Mouse (Mus musculus) CH12.LX (cell line): ENCODE results near the gene Flywch2. TPM values are rescaled to one million over a fixed set of nuclear protein-coding genes. Genes with fewer than 3 reads are reported as not detected.

ENCODE experiments used
- DNase-seq: peaks from one replicate; pipeline ENCODE4 v3.0.0-alpha.2; 2013; ENCODE audit errors: extremely low read depth
- H3K27ac ChIP-seq: 2 replicates; pipeline ENCODE4 v1.5.1; 2012; ENCODE audit warnings: low read depth, mild to moderate bottlenecking, control low read depth, moderate library complexity; ENCODE audit not compliant: insufficient read depth
- H3K27me3 ChIP-seq: replicated peaks from 2 replicates; pipeline ENCODE3; 2012; ENCODE audit warnings: inconsistent platforms
- H3K36me3 ChIP-seq, 2 experiments: replicated peaks in 1 of 2; 2 replicates each; pipeline versions ENCODE3 to v1.6.1; 2012; ENCODE audit warnings: inconsistent platforms in 1 of 2, low read length in 1 of 2, mild to moderate bottlenecking in 1 of 2, mixed read lengths in 1 of 2, moderate library complexity in 1 of 2; ENCODE audit not compliant: control insufficient read depth in 1 of 2, insufficient read depth in 1 of 2
- H3K4me1 ChIP-seq, 2 experiments: 2 replicates each; pipeline ENCODE4 v1.6.1; 2012; ENCODE audit warnings: inconsistent platforms in 1 of 2, moderate library complexity in 1 of 2; ENCODE audit not compliant: insufficient read depth in 2 of 2, control insufficient read depth in 1 of 2
- H3K4me2 ChIP-seq: 2 replicates; pipeline ENCODE4 v1.6.1; 2012; ENCODE audit warnings: low read depth, mild to moderate bottlenecking, control low read depth; ENCODE audit not compliant: poor library complexity, insufficient read depth, severe bottlenecking
- H3K4me3 ChIP-seq, 3 experiments: fragments of 150-350 bp in 1 of 3; sonication (generic) in 1 of 3; replicated peaks in 1 of 3; 2 replicates each; pipeline versions ENCODE3 to v1.5.1; 2011 to 2012; ENCODE audit warnings: low read depth in 2 of 3, low read length in 2 of 3, mild to moderate bottlenecking in 2 of 3, moderate library complexity in 2 of 3, control low read depth in 1 of 3, improper control_type of control experiment in 1 of 3, inconsistent platforms in 1 of 3, mixed read lengths in 1 of 3; ENCODE audit not compliant: poor library complexity in 1 of 3
- H3K79me2 ChIP-seq: replicated peaks from 2 replicates; pipeline ENCODE4 v1.6.1; 2012; ENCODE audit warnings: mild to moderate bottlenecking, moderate library complexity; ENCODE audit not compliant: control insufficient read depth, poor library complexity, insufficient read depth, severe bottlenecking; ENCODE audit errors: extremely low read depth
- H3K9ac ChIP-seq: 2 replicates; pipeline ENCODE4 v1.6.1; 2012; ENCODE audit warnings: low read depth, mild to moderate bottlenecking, control low read depth, moderate library complexity; ENCODE audit not compliant: insufficient read depth
- H3K9me3 ChIP-seq: replicated peaks from 2 replicates; pipeline ENCODE3; 2012; ENCODE audit warnings: low read length, inconsistent platforms, mixed read lengths
- BHLHE40 ChIP-seq: IDR thresholded peaks from 2 replicates; pipeline ENCODE4 v1.6.1; 2011; ENCODE audit warnings: mild to moderate bottlenecking, low read depth, low read length, improper control_type of control experiment
- E2F4 ChIP-seq: IDR thresholded peaks from 2 replicates; pipeline ENCODE4 v1.6.1; 2011; ENCODE audit warnings: low read depth, low read length, improper control_type of control experiment; ENCODE audit not compliant: insufficient replicate concordance
- ELF1 ChIP-seq: IDR thresholded peaks from 2 replicates; pipeline ENCODE4 v1.6.1; 2014; ENCODE audit warnings: low read depth, mild to moderate bottlenecking, inconsistent platforms, low read length, improper control_type of control experiment
- ETS1 ChIP-seq: conservative IDR thresholded peaks from 2 replicates; pipeline ENCODE4 v1.6.1; 2012; ENCODE audit warnings: low read depth, mild to moderate bottlenecking, inconsistent platforms, low read length, improper control_type of control experiment, moderate library complexity
- MXI1 ChIP-seq: IDR thresholded peaks from 2 replicates; pipeline ENCODE4 v1.6.1; 2011; ENCODE audit warnings: mild to moderate bottlenecking, low read depth, low read length, improper control_type of control experiment
- MYC ChIP-seq: IDR thresholded peaks from 2 replicates; pipeline ENCODE4 v1.6.1; 2011; ENCODE audit warnings: low read depth, mild to moderate bottlenecking, improper control_type of control experiment, low read length
- NRF1 ChIP-seq: IDR thresholded peaks from 2 replicates; pipeline ENCODE4 v1.6.1; 2014; ENCODE audit warnings: low read depth, mild to moderate bottlenecking, inconsistent platforms, low read length, improper control_type of control experiment, moderate library complexity
- PAX5 ChIP-seq: IDR thresholded peaks from 2 replicates; pipeline ENCODE4 v1.6.1; 2012; ENCODE audit warnings: low read length, inconsistent platforms, mixed read lengths
- POLR2A ChIP-seq: IDR thresholded peaks from 2 replicates; pipeline ENCODE4 v1.6.1; 2011; ENCODE audit warnings: low read depth, mild to moderate bottlenecking, improper control_type of control experiment, low read length
- RAD21 ChIP-seq: IDR thresholded peaks from 2 replicates; pipeline ENCODE4 v1.6.1; 2011; ENCODE audit warnings: low read depth, mild to moderate bottlenecking, low read length, improper control_type of control experiment, moderate library complexity
- SIN3A ChIP-seq: IDR thresholded peaks from 2 replicates; pipeline ENCODE4 v1.6.1; 2012; ENCODE audit warnings: low read length, improper control_type of control experiment, inconsistent platforms
- TBP ChIP-seq: conservative IDR thresholded peaks from 2 replicates; pipeline ENCODE4 v1.6.1; 2011; ENCODE audit warnings: low read depth, low read length, improper control_type of control experiment
- UBTF ChIP-seq: IDR thresholded peaks from 2 replicates; pipeline ENCODE4 v1.6.1; 2012; ENCODE audit warnings: low read depth, mild to moderate bottlenecking, inconsistent platforms, low read length, improper control_type of control experiment, moderate library complexity
- dilution Hi-C: fragments of 300-500 bp; cut with MboI; formaldehyde crosslinking; loops from 2 replicates; pipeline ENCODE4 v1.14.3; 2020; ENCODE audit warnings: low sequenced_read_pairs; ENCODE audit not compliant: extremely low pct_unique_long_range_greater_than_20kb, extremely low pct_ligation_motif_present
- in situ Hi-C: fragments of 300-500 bp; cut with MboI; formaldehyde crosslinking; loops from 3 replicates; pipeline ENCODE4 v1.14.3; 2019; ENCODE audit warnings: low sequenced_read_pairs, low pct_ligation_motif_present, low pct_unique_long_range_greater_than_20kb, mixed read lengths
- polyA plus RNA-seq: library from polyadenylated mRNA; unstranded; fragments of >175 nt; gene quantifications from 2 replicates; pipeline ENCODE4 v1.2.1, GENCODE M21; 2012; ENCODE audit warnings: low read depth; ENCODE audit not compliant: insufficient read length
- total RNA-seq, 2 experiments: library from RNA; depleted of rRNA; stranded (reverse); fragments of 300-350 nt in 1 of 2; fragments of >200 nt in 1 of 2; gene quantifications; 2 replicates each; pipeline ENCODE4 v1.2.3; 2012 to 2014

Gene Flywch2
- total and polyA plus RNA-seq, 3 experiments = not detected

DNA sequence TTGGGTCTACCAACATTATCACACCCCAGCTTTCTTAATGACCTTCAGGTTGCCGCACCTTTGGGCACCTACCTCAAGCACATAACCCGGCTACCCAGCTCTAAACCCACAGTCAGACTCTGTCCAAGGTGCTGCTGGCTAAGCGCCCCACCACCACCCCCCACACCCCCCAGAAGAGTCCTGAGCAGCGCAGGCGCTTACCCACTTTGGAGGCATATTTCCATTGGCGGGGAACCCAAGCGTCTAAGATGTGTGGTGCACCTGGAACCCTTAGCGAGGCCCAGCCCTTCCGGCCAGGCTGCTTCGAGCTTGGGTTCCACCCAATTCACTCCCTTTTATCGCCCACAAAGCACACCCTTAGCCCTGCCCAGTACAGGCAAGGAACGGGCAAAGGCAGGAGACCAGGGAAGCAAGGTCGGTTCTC is 45.3 kb downstream of the Flywch2 start, which contains the start of gene Paqr4:
TSS of gene Paqr4 (minus strand) at position 270 of the 424 bp plus-strand sequence.
- Histone ChIP-seq H3K9me3 (no peaks in the 10 kb centered on the region), H3K36me3 (peaks cover 3 to 22% of the 10 kb centered on the region in 2 experiments), H3K4me1 (peaks cover 13 to 27% of the 10 kb centered on the region in 2 experiments), H3K27ac (no peak within 1 kb of the TSS), H3K9ac (peak within 1 kb of the TSS; percentile 48), H3K4me2 (peak within 1 kb of the TSS; percentile 93), H3K27me3 (peaks cover 65% of the 10 kb centered on the region), H3K4me3 (peak within 1 kb of the TSS in 2 of 3 experiments; percentile 33 to 58), H3K79me2 (no peaks in the 10 kb centered on the region)
- TF ChIP-seq MXI1 (peak; percentile 81), SIN3A (peak; percentile 81), RAD21 (no peak), NRF1 (peak; percentile 34; the same call in 1 of the 2 replicates)
- no peak for DNase-seq
- in situ Hi-C loops = no loop called here
- dilution Hi-C loops = no loop called here

- in situ Hi-C loops (no loop called here), dilution Hi-C loops (no loop called here)
- TF ChIP-seq MXI1 (no peak), E2F4 (peak; percentile 73; the same call in 1 of the 2 replicates), TBP (no peak), BHLHE40 (peak; percentile 46; the same call in 1 of the 2 replicates), POLR2A (peak; percentile 32; the same call in 1 of the 2 replicates), PAX5 (no peak), NRF1 (peak; percentile 73), UBTF (no peak)
- peaks cover 7 to 26% of the 10 kb centered on the region in 2 experiments for H3K36me3 ChIP-seq
- H3K9ac ChIP-seq = peak overlapping the region; percentile 48
- peak overlapping the region in 2 of 3 experiments; percentile 33 to 58 for H3K4me3 ChIP-seq
- H3K9me3 ChIP-seq = no peaks in the 10 kb centered on the region
- H3K4me2 ChIP-seq = peak overlapping the region; percentile 93
- H3K4me1 ChIP-seq = peaks cover 12 to 22% of the 10 kb centered on the region in 2 experiments; a peak in 3 of 4 replicates
- H3K79me2 ChIP-seq = no peaks in the 10 kb centered on the region
- H3K27ac ChIP-seq = no peak overlapping the region
- peak; percentile 69 for DNase-seq
- H3K27me3 ChIP-seq = peaks cover 61% of the 10 kb centered on the region
Measured at GRCm38 (mm10) chr17:23740136-23740584, 45.7 kb downstream of the Flywch2 start.

DNA sequence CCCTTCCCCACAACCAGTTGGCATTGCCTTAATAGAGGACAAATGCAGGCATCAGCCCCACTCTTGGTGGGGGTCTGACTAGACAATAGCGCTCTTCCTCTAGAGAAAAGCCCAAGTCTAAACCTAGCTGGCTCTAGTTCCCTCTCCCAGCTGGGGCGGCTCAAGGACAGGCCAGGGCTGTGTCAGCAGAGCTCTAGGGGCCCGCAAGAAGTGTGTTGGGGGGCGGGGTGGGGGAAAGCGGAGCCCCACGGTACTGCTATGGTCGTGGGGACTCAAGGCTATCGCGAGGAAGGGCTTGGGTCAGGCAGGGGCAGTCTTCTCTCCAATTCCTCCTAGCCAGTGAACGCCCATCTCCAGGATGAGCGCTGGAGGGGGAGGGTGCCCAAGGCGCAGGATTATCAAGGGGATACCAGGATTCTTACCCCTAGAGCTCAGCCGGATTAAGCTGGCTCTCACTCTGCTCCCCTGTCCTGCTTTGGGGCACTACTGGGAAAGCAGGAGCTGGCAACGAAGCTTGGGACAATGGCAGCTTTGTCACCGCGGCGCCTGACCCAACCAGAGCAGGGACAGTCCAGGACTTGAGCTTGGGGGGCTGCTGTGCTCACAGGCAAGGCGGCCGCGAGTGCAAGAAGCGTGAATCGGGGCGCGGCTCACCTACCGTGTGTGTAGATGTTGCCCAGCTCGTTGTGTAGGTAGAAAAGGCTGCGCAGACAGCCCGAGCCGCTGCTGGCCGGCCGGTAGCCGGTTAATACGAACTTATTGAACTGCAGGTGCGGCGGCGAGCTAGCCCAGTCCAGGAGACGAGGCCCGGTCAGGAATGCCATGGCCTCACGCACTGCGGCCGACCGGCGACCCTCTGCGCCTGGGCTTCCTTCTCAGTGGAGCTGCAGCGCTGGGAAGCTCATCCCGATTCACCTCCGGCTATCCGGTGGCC is 46.4 kb downstream of the Flywch2 start:
- DNase-seq = no peak
- dilution Hi-C loops (no loop called here), in situ Hi-C loops (no loop called here)
- Histone ChIP-seq H3K27ac (no peak overlapping the region), H3K79me2 (no peaks in the 10 kb centered on the region), H3K4me3 (peak overlapping the region in 2 of 3 experiments; percentile 33 to 58), H3K36me3 (peaks cover 14 to 33% of the 10 kb centered on the region in 2 experiments), H3K9me3 (no peaks in the 10 kb centered on the region), H3K9ac (peak overlapping the region; percentile 48), H3K27me3 (peaks cover 54% of the 10 kb centered on the region), H3K4me1 (peaks cover 7 to 16% of the 10 kb centered on the region in 2 experiments; a peak in 3 of 4 replicates), H3K4me2 (peak overlapping the region; percentile 93)
- TF ChIP-seq MXI1 = no peak
- TF ChIP-seq MYC = no peak
- no peak for TF ChIP-seq ETS1
- no peak for TF ChIP-seq ELF1
